Mouse (Mus musculus): ENCODE measurements around the gene Pgm5.

DNA sequence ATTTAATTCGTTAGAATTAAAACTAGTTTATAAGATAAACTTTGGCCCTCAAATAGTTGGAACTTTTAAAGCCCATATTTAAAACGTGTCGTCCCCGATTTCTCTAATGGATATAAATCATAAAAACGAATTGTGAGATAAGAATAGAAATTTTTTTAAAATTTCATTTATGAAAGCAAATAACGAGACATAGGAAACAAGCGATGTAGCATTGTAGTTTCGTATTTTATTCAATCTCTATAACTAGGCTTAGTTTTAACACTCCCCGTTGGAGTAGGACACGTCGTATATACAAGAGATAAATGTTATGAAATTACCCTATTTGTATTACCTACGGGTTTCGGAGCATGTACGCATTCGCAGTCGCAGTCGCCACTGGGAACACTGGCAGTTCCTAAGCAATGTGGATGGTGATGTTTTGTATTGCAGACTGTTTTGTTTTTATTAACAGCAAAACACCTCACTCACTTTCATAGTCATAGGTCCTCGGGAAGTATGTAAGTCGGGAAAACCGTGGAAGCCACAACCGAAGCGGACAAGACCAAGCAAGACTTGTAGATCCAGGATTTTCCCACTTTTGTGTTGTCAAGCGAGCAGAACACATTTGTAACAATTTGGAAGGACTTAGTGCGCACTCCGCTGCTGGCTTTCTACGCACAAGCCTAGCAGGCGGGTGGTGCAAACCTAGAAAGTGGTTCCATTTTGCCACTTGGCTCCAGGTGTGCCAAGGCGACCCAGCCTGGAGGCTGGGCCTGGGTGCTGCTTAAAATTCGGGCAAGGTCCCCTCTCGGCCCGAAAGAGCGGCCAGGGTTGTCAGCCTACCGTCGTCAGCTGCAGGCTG, 37.3 kb upstream of the Pgm5 start:
- no peak for TF ChIP-seq POLR2A (IDR thresholded peaks at IDR 0.05; ENCODE audit: borderline replicate concordance, extremely low read depth, low read depth, low read length)
- TF ChIP-seq CTCF (IDR thresholded peaks at IDR 0.05; ENCODE audit: insufficient read depth, low read length), result no peak

All from lung, adult 2 months (tissue).